Mouse (Mus musculus) small intestine, adult 2 months (tissue): ENCODE results near the gene Rad9b.

Experiments used
- CTCF ChIP-seq: fragments of 200-500 bp; IDR thresholded peaks from 2 replicates; pipeline ENCODE4 v1.5.1; 2012; ENCODE audit warnings: low read depth, mild to moderate bottlenecking, control low read depth, inconsistent platforms, low read length, moderate library complexity, mixed read lengths; ENCODE audit not compliant: insufficient replicate concordance, insufficient read length; ENCODE audit errors: extremely low read depth
- POLR2A ChIP-seq: fragments of 200-500 bp; IDR thresholded peaks from 2 replicates; pipeline ENCODE4 v1.6.1; 2012; ENCODE audit warnings: low read depth, mild to moderate bottlenecking, control low read depth, inconsistent platforms, low read length, moderate library complexity

- no peak for TF ChIP-seq CTCF
- no peak; the same call in 1 of the 2 replicates for TF ChIP-seq POLR2A
These were observed 73.1 kb downstream of the Rad9b start for GRCm38 (mm10) chr5:122280827-122281462.
